Mouse (Mus musculus) gastrocnemius, postnatal 36 days (tissue): Measurements from ENCODE around the gene Ptpdc1. TPM values are rescaled to one million over a fixed set of nuclear protein-coding genes. Genes with fewer than 3 reads are reported as not detected.

Experiments
- DNase-seq, 2 experiments: peaks; one replicate each; pipeline ENCODE4 v3.0.0; 2022
- intact Hi-C: fragments of 180-260 bp; cut with DNase I; formaldehyde crosslinking; loops from one replicate; pipeline ENCODE4 v1.15.1; 2025
- total RNA-seq, 2 experiments: library from RNA; stranded (reverse); gene quantifications; 2 replicates each; pipeline ENCODE4 v1.2.3; 2021

Gene Ptpdc1
- total RNA-seq, 2 experiments from 2014 or later: 3.4 to 3.8 TPM

- intact Hi-C loops: loop anchor here (10.0 kb wide), 1 partner anchor 356 kb away; no protein-coding TSS in a partner anchor
- DNase-seq: no peak
Measured at GRCm38 (mm10) chr13:48658588-48659253, 33.3 kb upstream of the Ptpdc1 start.

GRCm38 (mm10) chr13:48657791-48658190 lies 32.3 kb upstream of the Ptpdc1 start:
- intact Hi-C loops: loop anchor here (10.0 kb wide), 1 partner anchor 357 kb away; no protein-coding TSS in a partner anchor
- no peak for DNase-seq

DNA sequence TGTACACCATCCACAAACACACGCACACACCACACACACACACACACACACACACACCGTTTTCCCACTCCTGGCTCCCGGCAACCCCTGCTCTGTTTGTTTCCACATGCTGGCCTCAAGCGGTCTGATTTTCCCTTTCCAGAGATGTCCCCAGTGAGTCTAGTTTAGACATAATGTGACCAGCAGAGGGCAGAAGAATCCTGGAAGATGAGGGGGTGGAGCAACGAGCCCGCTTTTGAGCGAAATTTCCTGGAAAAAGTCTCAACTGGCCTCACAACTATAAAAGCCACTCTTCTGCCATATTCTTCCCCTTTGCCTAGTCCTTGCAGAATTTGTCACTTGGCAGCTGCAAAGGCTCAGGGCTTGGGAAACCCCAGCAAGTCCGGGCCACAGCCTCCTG lies 30.2 kb upstream of the Ptpdc1 start:
- DNase-seq: no peak
- intact Hi-C loops: loop anchor here (1.0 to 10.0 kb wide), 2 partner anchors 145 to 359 kb away; no protein-coding TSS in a partner anchor

DNA sequence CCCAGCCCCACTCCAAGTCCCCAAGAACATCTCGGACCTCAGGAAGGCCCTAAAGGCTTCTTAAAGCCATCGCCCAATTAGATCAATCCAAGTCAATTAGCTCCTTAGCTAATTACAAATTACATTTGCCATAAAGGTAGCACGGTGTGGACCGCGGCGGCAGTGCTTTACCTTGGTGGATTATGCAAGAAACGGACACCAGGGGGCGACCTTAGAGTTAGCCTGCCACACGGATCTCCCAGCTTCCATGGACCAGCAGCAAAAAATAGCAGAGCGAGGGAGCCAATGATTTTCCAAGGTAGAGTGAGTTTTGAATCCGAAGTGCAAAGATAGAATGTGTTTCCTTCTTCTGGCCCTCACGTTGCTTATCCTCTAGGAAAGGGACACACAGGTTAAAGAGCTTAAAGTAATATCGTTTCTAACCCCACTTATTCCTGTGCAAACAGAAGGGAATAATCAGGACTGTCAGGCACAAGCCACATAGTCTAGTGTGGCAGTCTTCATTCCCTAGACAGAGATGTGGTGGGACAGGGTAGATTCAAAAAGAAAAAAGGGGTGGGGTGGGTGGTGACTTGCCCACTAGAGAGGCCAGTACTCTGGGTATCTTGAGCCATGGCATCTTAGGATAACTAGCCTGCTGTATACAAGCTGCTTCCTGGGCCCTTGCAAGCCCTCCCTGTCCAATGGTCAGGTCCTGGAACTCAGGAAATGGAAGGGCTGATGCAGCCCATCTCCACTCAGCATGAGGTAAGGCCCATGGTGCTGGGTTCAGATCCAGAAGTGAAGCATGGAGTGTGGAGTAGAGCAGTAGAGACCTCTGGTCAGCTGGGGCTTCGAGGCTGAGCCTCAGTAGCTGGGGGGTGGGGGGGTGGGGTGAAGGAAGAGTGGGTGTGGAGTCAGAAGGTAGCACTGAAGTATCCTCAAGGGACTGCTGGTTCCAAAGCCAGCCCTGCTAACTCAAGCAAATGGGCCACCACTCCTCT lies 28.6 kb upstream of the Ptpdc1 start:
- intact Hi-C loops: loop anchor here (1.0 to 10.0 kb wide), 2 partner anchors 78 to 361 kb away; no protein-coding TSS in a partner anchor
- peak in 1 of 2 experiments; percentile 53 for DNase-seq

GRCm38 (mm10) chr13:48651132-48652065 lies 25.9 kb upstream of the Ptpdc1 start:
- intact Hi-C loops: loop anchor here (10.0 kb wide), 1 partner anchor 363 kb away; no protein-coding TSS in a partner anchor
- DNase-seq: no peak

DNA sequence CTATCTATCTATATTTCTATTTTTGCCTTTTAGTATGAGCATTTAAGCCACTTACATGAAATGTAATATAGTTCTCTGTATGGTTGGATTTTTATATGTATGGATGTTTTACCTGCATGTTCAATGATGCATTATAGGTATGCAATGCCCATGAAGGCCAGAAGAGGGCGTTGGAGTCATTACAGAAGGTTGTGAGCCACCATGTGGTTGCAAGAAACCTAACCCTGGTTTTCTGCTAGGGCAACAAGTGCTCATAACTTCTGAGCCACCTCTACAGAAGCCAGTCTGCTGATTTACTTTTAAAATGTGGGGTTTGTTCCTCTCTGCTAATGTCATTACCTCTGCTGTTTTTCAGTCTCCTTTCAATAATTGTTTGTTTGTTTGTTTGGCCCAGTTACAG lies 25.2 kb upstream of the Ptpdc1 start:
- DNase-seq: no peak
- intact Hi-C loops: loop anchor here (10.0 kb wide), 1 partner anchor 364 kb away; no protein-coding TSS in a partner anchor

- intact Hi-C loops: no loop called here
- no peak for DNase-seq
Measured at GRCm38 (mm10) chr13:48646696-48647095, 21.2 kb upstream of the Ptpdc1 start.

- DNase-seq: no peak
- intact Hi-C loops: no loop called here
Measured at GRCm38 (mm10) chr13:48643991-48644390, 18.5 kb upstream of the Ptpdc1 start.

DNA sequence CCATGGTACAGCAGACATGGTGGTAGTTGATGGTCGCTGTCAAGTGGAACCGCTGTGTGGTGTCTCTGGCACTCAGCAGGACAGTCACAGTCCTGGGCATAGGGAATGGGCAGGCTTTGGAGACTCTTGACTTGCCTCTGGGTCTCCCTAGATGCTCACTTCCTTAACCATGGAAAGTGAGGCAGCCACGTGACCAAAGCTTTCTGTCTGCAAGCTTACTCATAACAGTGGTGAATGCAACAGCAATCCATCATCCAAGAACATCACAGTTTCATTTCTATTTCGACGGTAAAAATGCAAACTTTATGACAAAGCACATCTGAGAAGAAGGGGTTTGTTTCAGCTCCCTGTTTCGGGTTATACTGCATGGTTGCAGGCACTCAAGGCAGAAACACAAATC lies 17.6 kb upstream of the Ptpdc1 start:
- intact Hi-C loops: no loop called here
- DNase-seq: no peak

DNA sequence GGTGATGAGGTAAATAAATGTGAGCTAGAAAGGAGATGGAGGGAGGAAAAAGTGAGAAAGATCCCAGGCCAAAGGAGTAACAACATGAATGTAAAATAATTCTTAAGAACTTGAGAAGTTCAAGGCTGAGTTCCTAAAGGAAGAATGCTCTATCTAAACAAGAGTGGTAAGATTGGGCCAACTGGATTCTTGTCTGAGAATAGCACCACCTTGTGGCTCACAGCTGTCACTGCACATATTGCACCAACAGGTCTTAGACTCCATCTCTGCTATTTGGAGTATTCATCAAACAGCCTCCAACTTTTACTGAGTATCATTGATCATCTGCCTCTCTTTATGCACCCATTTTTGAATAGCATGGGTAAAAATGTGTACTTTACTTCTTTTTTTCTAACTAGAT lies 14.1 kb upstream of the Ptpdc1 start:
- intact Hi-C loops: loop anchor here (1.0 to 2.0 kb wide), 2 partner anchors 65 to 111 kb away; no protein-coding TSS in a partner anchor
- peak in 1 of 2 experiments; percentile 31 for DNase-seq

DNA sequence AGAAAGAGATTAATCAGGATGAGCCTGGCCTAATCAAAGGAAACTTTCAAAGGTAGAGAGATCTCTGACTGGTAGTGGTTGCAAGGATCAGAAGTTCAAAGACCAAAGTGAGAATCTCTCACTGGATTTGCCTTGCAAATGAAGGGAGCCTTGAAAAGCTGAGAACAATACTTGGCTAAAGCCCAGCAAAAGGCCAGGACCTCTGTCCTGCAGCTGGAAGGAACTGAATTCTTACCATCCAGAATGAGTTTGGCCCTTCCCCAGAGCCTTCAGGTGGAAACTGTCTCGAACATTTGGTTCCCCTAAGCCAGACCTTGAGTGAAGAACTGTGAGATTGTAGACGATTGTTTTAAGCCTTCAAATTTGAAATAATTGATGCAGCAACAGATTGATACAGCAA lies 12.2 kb upstream of the Ptpdc1 start:
- DNase-seq: no peak
- intact Hi-C loops: loop anchor here (2.0 kb wide), 1 partner anchor 63 kb away; no protein-coding TSS in a partner anchor

DNA sequence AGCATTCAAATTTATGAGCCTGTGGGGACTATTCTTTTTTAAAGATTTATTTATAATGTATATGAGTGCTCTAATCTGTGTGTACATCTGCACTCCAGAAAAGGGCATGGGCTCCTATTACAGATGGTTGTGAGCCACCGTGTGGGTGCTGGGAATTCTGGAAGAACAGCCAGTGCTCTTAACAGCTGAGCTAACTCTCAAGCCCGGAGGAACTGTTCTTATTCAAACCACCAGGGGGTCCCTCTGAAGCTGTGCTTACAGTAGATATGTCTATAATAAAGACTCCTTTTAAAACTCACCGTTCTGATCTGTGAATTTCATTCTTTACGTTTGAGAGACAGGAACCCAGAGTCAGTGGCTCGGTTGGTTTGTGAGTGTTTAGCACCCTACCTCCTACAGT lies 6.2 kb upstream of the Ptpdc1 start:
- DNase-seq: no peak
- intact Hi-C loops: no loop called here

- no peak for DNase-seq
Measured at GRCm38 (mm10) chr13:48624968-48625398, 481 bp downstream of the Ptpdc1 start.

DNA sequence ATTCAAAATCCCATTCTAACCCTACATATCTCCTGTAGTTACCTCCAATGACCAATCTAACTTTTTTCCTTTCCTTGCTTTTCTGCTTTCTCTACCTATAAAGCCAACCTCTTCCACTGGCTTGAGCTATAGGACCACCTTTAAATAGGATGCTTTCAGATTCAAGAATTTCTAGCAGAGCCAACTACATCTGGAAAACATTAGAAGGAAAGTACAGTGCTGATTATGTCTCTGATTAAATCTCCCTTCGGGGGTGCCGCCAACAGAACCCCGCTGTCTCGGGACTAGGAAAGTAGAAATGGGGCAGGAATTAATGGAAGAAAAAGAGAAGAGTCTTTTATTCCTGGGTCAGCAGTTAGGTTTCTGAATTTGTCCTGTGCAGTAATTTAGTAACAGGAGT lies 6.6 kb downstream of the Ptpdc1 start:
- intact Hi-C loops: no loop called here
- no peak for DNase-seq

More at GRCm38 (mm10) chr13:48624968-48625398, 481 bp downstream of the Ptpdc1 start:
- intact Hi-C loops: no loop called here

DNA sequence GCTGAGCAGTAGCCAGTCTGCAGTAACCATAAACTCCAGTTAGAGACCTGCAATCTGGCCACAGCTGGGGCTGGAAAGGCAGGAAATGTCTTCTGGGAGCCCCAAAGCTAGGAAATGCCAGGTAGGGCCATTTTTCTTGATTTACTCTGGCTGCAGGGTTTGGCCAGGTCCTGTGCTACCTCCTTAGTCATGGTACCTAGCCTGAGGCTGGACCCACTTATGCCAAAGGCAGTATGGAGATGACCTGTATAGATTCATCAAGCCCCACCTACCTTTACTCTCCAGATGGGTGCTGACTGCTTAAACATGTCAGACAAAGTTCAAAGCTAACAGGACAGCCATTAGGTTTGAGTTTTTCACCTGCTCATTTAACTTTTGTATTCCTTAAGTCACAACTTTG lies 7.7 kb downstream of the Ptpdc1 start:
- intact Hi-C loops: no loop called here
- DNase-seq: no peak

DNA sequence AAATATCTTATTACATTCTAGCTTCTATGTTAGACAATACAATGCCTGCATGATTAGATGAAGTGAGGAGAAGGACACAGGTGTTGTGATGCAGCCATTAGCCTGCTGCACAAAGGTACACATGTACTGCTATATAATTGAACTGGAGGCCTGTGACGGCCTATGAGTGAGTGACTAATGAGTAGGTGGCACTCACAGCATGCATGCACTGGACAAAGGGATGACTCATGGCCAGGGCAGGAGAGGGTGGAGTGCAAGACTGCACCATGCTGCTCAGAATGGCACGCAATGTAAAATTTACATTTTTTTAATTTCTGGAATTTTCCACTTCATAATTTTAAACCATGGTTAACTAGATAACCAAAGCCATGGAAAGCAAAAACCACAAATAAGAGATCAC lies 10.9 kb downstream of the Ptpdc1 start:
- DNase-seq: no peak
- intact Hi-C loops: no loop called here

DNA sequence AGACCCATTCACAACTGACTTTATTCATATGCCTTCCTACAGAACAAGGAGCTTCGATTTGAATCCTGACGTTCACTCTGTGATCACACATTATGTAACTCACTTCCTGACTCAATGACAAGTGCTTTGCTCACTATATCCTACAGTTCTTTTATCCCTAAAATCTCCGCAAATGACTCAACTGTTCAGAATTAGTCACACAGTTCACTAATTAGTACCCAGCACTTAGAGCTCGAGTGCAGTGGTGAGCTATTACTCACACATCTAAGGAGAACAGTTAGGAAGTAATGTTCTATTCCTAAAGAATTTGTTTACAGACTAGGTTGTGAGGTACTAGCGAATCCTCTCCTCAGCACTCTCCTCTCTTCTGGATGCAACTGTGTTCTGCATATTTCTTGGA lies 16.4 kb downstream of the Ptpdc1 start:
- intact Hi-C loops: no loop called here

DNA sequence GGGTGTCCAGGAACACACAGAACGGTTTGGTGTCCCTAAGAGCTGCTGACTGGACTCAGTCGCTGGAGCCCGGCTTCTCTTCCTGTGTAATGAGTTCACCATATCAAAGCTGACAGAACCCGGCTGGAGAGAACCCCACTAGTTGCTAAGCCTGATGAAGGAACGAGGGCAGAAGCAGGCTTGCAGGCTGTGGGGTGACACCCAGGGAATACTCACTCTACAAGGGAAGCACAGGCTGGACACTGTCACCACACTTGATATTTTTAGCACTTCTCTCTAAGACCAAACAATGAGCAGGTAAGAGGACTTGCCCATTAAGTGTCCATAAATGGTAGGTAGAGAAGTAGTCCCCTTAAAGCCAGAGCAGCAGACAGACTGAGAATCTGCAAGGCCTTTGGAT lies 20.9 kb downstream of the Ptpdc1 start:
- intact Hi-C loops: no loop called here
- DNase-seq: no peak

More for the DNA sequence above, 16.4 kb downstream of the Ptpdc1 start:
- DNase-seq: no peak

DNA sequence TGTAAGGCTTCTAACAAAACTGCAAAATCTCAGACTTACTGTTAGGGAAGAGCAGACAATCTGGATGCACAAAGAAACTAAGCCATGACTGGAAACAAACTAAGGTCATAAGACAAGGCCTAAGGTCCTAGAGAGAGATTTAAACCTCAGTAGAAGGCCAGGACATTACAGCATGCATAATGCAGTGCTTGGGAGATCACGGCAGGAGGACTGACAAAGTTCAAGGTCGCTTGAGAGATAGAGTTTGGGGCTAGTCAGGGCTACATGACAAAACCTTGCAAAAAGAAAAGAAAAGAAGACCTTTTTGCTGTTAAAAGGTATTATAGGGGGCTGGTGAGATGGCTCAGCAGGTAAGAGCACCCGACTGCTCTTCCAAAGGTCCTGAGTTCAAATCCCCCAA lies 22.2 kb downstream of the Ptpdc1 start:
- no peak for DNase-seq
- intact Hi-C loops: no loop called here

DNA sequence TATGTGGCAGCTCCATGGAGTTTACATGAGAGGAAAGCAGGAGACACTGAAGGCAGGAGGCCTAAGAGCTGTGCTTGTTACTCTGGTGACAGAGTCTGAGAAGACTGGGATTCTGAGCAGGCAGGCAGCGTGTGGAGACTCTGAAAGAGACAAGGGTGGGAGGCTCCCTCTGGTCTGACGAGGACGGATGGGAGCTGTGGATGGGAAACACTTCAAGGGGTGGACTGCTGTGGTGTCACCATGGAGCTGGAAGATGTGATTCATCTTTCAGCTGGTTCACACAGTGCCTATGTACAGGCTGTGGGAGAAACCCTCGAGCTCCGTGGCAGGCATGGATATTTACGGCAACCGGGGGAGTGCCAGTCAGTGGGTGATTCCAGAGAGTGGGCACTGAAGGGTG lies 30.9 kb downstream of the Ptpdc1 start:
- DNase-seq: no peak
- intact Hi-C loops: no loop called here
